Mouse (Mus musculus): ENCODE results near the gene Hhipl1. TPM values are rescaled to one million over a fixed set of nuclear protein-coding genes. Genes with fewer than 3 reads are reported as not detected.

The Hhipl1 gene
- polyA plus RNA-seq, 1 experiment from 2014 or later: not detected

DNA sequence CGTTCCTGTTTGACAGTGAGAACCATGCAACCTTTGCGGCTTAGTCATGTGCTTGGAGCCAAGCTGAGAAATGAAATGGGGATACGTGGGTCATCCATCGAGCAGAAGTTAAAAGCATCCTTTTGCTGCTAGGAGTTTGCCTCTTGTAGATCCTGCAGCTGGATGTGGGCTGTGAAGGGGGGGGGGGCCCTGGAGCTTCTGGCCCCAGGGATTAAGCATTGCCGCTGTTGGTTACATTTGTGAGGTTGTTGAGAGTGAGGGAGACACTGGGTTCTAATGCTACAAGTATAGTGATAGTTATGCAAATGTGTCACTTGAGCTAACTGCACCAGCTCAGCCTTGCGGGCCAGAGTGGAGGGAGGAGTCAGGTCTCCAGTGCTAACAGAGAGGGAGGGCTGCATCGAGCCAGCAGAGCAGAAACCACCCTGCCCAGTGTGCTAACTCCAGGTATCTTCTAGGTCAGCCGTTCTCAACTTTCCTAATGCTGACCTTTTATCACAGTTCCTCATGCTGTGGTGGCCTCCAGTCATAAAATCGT lies 11.2 kb downstream of the Hhipl1 start:
- Histone ChIP-seq H3K4me1 (replicated peaks) (peaks cover 4% of the 10 kb centered on the region; the same call in 1 of the 2 replicates), H3K4me2 (no peak overlapping the region), H3K4me3 (replicated peaks) (no peak overlapping the region), H3K27me3 (peaks cover 65% of the 10 kb centered on the region), H3K27ac (no peak overlapping the region), H3K36me3 (no peaks in the 10 kb centered on the region), H3K9ac (no peak overlapping the region), H3K9me3 (replicated peaks) (no peaks in the 10 kb centered on the region)
- DNase-seq (no peak), ATAC-seq (ENCODE audit: low read depth) (no peak)
- WGBS (ENCODE audit: insufficient replicate concordance): 13% methylated on average over 9 of the region's 9 CpGs

- Histone ChIP-seq H3K4me2 (no peak overlapping the region), H3K27me3 (peaks cover 65% of the 10 kb centered on the region), H3K4me3 (replicated peaks) (no peak overlapping the region), H3K27ac (no peak overlapping the region), H3K36me3 (no peaks in the 10 kb centered on the region), H3K4me1 (replicated peaks) (peaks cover 3% of the 10 kb centered on the region; the same call in 1 of the 2 replicates), H3K9ac (no peak overlapping the region), H3K9me3 (replicated peaks) (no peaks in the 10 kb centered on the region)
- ATAC-seq (ENCODE audit: low read depth) (no peak), DNase-seq (no peak)
- WGBS (ENCODE audit: insufficient replicate concordance): 17% methylated on average over 18 of the region's 18 CpGs
Observed at GRCm38 (mm10) chr12:108317826-108318430, 11.9 kb downstream of the Hhipl1 start.

GRCm38 (mm10) chr12:108318499-108318898 lies 12.4 kb downstream of the Hhipl1 start:
- H3K4me1 ChIP-seq (replicated peaks): no peaks in the 10 kb centered on the region
- DNase-seq (no peak), ATAC-seq (ENCODE audit: low read depth) (no peak)
- no peak overlapping the region for H3K27ac ChIP-seq
- H3K36me3 ChIP-seq: no peaks in the 10 kb centered on the region
- no peak overlapping the region for H3K4me3 ChIP-seq (replicated peaks)
- no peak overlapping the region for H3K4me2 ChIP-seq
- WGBS (ENCODE audit: insufficient replicate concordance): 15% methylated on average over 37 of the region's 37 CpGs
- peaks cover 65% of the 10 kb centered on the region for H3K27me3 ChIP-seq
- no peak overlapping the region for H3K9ac ChIP-seq
- no peaks in the 10 kb centered on the region for H3K9me3 ChIP-seq (replicated peaks)

DNA sequence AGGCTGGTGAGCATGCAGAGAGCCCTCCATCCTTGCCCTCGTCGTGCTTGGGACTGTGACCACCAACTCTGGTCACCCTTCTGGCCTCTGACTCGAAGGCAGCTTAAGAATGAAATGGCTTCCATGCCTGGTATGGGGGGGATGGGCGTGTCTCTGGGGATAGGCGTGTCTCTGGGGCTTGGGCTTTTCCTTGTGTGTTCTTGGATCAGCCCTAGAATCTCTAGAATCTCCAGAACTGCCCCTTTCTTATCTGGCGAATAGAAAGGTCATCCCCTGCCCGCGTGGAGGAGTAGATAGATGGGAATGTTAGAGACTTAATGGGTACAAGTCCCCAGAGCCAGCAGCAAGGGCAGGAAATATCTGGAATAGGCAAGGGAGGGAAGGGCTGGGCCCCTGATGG lies 14.0 kb downstream of the Hhipl1 start:
- H3K36me3 ChIP-seq: no peaks in the 10 kb centered on the region
- H3K27ac ChIP-seq: no peak overlapping the region
- peaks cover 62% of the 10 kb centered on the region for H3K27me3 ChIP-seq
- H3K4me1 ChIP-seq (replicated peaks): no peaks in the 10 kb centered on the region
- DNase-seq (no peak), ATAC-seq (ENCODE audit: low read depth) (no peak)
- no peak overlapping the region for H3K4me3 ChIP-seq (replicated peaks)
- WGBS (ENCODE audit: insufficient replicate concordance): 16% methylated on average over 8 of the region's 8 CpGs
- H3K9me3 ChIP-seq (replicated peaks): no peaks in the 10 kb centered on the region
- no peak overlapping the region for H3K9ac ChIP-seq
- no peak overlapping the region for H3K4me2 ChIP-seq

- ATAC-seq (ENCODE audit: low read depth): no peak
- H3K9ac ChIP-seq: no peak overlapping the region
- H3K4me1 ChIP-seq (replicated peaks): peaks cover 8% of the 10 kb centered on the region
- no peak overlapping the region for H3K4me3 ChIP-seq (replicated peaks)
- DNase-seq: no peak
- peaks cover 65% of the 10 kb centered on the region for H3K27me3 ChIP-seq
- no peaks in the 10 kb centered on the region for H3K36me3 ChIP-seq
- no peaks in the 10 kb centered on the region for H3K9me3 ChIP-seq (replicated peaks)
- no peak overlapping the region for H3K4me2 ChIP-seq
- WGBS (ENCODE audit: insufficient replicate concordance): 45% methylated on average over 5 of the region's 5 CpGs
- no peak overlapping the region for H3K27ac ChIP-seq
Observed at GRCm38 (mm10) chr12:108326401-108326800, 20.3 kb downstream of the Hhipl1 start.

GRCm38 (mm10) chr12:108327889-108328491 lies 21.9 kb downstream of the Hhipl1 start:
- no peaks in the 10 kb centered on the region for H3K9me3 ChIP-seq (replicated peaks)
- H3K36me3 ChIP-seq: no peaks in the 10 kb centered on the region
- peak overlapping the region; percentile 18 for H3K4me3 ChIP-seq (replicated peaks)
- 3% methylated on average over 66 of the region's 66 CpGs for WGBS (ENCODE audit: insufficient replicate concordance)
- no peak overlapping the region for H3K27ac ChIP-seq
- peaks cover 73% of the 10 kb centered on the region for H3K27me3 ChIP-seq
- no peak overlapping the region for H3K9ac ChIP-seq
- ATAC-seq (ENCODE audit: low read depth) (no peak), DNase-seq (no peak)
- peaks cover 8% of the 10 kb centered on the region for H3K4me1 ChIP-seq (replicated peaks)
- peak overlapping the region; percentile 45 for H3K4me2 ChIP-seq

DNA sequence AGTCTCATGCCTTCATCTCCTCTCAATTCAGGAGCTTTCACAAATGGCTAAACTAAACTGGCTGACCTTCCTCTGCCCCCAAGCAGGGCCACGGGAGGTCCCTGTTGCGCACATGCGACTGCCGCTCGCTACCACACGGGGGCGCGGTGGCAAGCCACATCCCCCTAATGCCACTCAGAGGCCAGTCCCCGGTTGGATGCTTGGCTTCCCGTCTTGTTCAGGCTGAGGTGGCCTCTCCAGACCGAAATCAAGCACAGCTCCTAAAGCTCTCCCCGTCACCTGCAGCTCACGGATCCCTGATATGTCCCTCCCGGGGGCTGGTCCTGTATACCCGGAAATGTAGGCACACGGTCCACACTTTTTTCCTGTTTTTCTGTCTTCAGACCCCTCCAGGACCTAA lies 27.0 kb downstream of the Hhipl1 start:
- 0 out of 2 replicates have a peak overlapping the region, but pooled peaks have one; percentile 29 for H3K9ac ChIP-seq
- ATAC-seq (ENCODE audit: low read depth): peak; percentile 39

GRCm38 (mm10) chr12:108333481-108333882 lies 27.4 kb downstream of the Hhipl1 start:
- no peak overlapping the region for H3K27ac ChIP-seq
- peak overlapping the region; percentile 86 for H3K4me2 ChIP-seq
- H3K4me3 ChIP-seq (replicated peaks): peak overlapping the region; percentile 59
- peak; percentile 43 for ATAC-seq (ENCODE audit: low read depth)
- H3K36me3 ChIP-seq: no peaks in the 10 kb centered on the region
- H3K4me1 ChIP-seq (replicated peaks): peaks cover 18% of the 10 kb centered on the region
- 0 out of 2 replicates have a peak overlapping the region, but pooled peaks have one; percentile 29 for H3K9ac ChIP-seq
- under 1% methylated on average over 22 of the region's 22 CpGs for WGBS (ENCODE audit: insufficient replicate concordance)
- DNase-seq: no peak
- H3K27me3 ChIP-seq: peaks cover 87% of the 10 kb centered on the region
- no peaks in the 10 kb centered on the region for H3K9me3 ChIP-seq (replicated peaks)

More for the DNA sequence above, 27.0 kb downstream of the Hhipl1 start:
- H3K4me3 ChIP-seq (replicated peaks): peak overlapping the region; percentile 59
- peak; percentile 62 for DNase-seq
- peaks cover 19% of the 10 kb centered on the region for H3K4me1 ChIP-seq (replicated peaks)
- no peaks in the 10 kb centered on the region for H3K9me3 ChIP-seq (replicated peaks)
- peak overlapping the region; percentile 86 for H3K4me2 ChIP-seq
- 2% methylated on average over 16 of the region's 16 CpGs for WGBS (ENCODE audit: insufficient replicate concordance)
- H3K27ac ChIP-seq: no peak overlapping the region
- H3K36me3 ChIP-seq: no peaks in the 10 kb centered on the region
- peaks cover 91% of the 10 kb centered on the region for H3K27me3 ChIP-seq

- H3K27me3 ChIP-seq: peaks cover 82% of the 10 kb centered on the region
Observed at GRCm38 (mm10) chr12:108333895-108334445, 27.9 kb downstream of the Hhipl1 start, which contains the start of gene Cyp46a1. TSS of gene Cyp46a1 (plus strand) at chr12:108334381.

GRCm38 (mm10) chr12:108334529-108334928 lies 28.5 kb downstream of the Hhipl1 start:
- Histone ChIP-seq H3K9ac (peak overlapping the region; percentile 59), H3K4me1 (replicated peaks) (peaks cover 18% of the 10 kb centered on the region), H3K27ac (no peak overlapping the region), H3K4me2 (peak overlapping the region; percentile 86), H3K36me3 (no peaks in the 10 kb centered on the region), H3K4me3 (replicated peaks) (peak overlapping the region; percentile 59), H3K9me3 (replicated peaks) (no peaks in the 10 kb centered on the region), H3K27me3 (peaks cover 79% of the 10 kb centered on the region)
- no peak; the same call in none of the 2 replicates for ATAC-seq (ENCODE audit: low read depth)
- 2% methylated on average over 27 of the region's 32 CpGs for WGBS (ENCODE audit: insufficient replicate concordance)
- no peak for DNase-seq

More at GRCm38 (mm10) chr12:108333895-108334445, 27.9 kb downstream of the Hhipl1 start, which contains the start of gene Cyp46a1:
- 1% methylated on average over 42 of the region's 56 CpGs for WGBS (ENCODE audit: insufficient replicate concordance)
- DNase-seq: peak; percentile 91
- H3K9me3 ChIP-seq (replicated peaks): no peaks in the 10 kb centered on the region
- no peaks in the 10 kb centered on the region for H3K36me3 ChIP-seq
- peak within 1 kb of the TSS; percentile 59 for H3K4me3 ChIP-seq (replicated peaks)
- peak within 1 kb of the TSS; percentile 86 for H3K4me2 ChIP-seq
- no peak within 1 kb of the TSS for H3K27ac ChIP-seq
- peak; percentile 81 for ATAC-seq (ENCODE audit: low read depth)
- H3K4me1 ChIP-seq (replicated peaks): peaks cover 18% of the 10 kb centered on the region
- H3K9ac ChIP-seq: peak within 1 kb of the TSS; percentile 59

DNA sequence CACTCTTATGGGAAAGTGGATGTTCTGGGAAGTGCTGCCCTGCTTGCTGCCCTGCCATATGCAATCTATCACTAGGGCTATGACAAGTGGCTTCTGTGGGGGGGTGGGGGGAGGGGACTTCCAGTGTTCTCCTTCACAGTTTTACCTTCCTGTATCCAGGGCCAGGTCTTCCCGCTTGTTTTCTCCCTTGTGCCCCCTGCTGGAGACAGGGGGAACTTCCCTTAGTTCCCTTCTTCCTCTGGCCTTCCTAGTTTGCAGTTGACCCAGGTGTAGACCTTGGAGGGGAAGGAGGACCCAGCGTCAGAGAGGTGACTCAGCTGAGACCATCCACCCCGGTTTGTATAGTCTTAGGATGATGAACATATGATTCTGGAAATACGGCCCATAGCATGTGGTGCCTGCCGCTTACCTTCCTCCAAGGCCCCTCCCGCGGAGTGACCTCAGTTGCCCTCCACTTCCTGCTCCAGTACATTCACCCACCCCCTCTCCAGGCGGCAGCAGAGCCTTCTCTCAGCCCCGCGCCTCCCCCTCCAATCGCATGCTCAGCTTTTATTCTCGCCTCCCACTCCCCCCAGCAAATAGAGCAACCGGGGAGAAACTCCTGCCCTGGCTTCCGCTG lies 32.6 kb downstream of the Hhipl1 start:
- DNase-seq: no peak
- peaks cover 43% of the 10 kb centered on the region for H3K27me3 ChIP-seq

More for the DNA sequence above, 32.6 kb downstream of the Hhipl1 start:
- Histone ChIP-seq H3K36me3 (no peaks in the 10 kb centered on the region), H3K4me1 (replicated peaks) (peaks cover 11% of the 10 kb centered on the region), H3K4me2 (no peak overlapping the region), H3K9ac (no peak overlapping the region), H3K9me3 (replicated peaks) (no peaks in the 10 kb centered on the region), H3K27ac (no peak overlapping the region), H3K4me3 (replicated peaks) (no peak overlapping the region)
- 18% methylated on average over 14 of the region's 14 CpGs for WGBS (ENCODE audit: insufficient replicate concordance)
- no peak for ATAC-seq (ENCODE audit: low read depth)
